Mouse (Mus musculus): ENCODE results near the gene Commd2. TPM values are rescaled to one million over a fixed set of nuclear protein-coding genes. Genes with fewer than 3 reads are reported as not detected.

Gene Commd2
- total RNA-seq, 2 experiments from 2014 or later = 20.9 to 21.6 TPM

- no peak overlapping the region for H3K4me3 ChIP-seq
- TF ChIP-seq CTCF (conservative IDR thresholded peaks at IDR 0.05) = no peak
- no peak for DNase-seq (ENCODE audit: low spot score in 2 of 2)
- H3K27ac ChIP-seq = no peak overlapping the region
Observed at GRCm38 (mm10) chr3:57653646-57654045, 2.1 kb upstream of the Commd2 start.

- Histone ChIP-seq H3K27ac (no peak overlapping the region), H3K4me3 (no peak overlapping the region)
- no peak for TF ChIP-seq CTCF (conservative IDR thresholded peaks at IDR 0.05)
- no peak for DNase-seq (ENCODE audit: low spot score in 2 of 2)
Observed at GRCm38 (mm10) chr3:57652485-57652884, 970 bp upstream of the Commd2 start.

DNA sequence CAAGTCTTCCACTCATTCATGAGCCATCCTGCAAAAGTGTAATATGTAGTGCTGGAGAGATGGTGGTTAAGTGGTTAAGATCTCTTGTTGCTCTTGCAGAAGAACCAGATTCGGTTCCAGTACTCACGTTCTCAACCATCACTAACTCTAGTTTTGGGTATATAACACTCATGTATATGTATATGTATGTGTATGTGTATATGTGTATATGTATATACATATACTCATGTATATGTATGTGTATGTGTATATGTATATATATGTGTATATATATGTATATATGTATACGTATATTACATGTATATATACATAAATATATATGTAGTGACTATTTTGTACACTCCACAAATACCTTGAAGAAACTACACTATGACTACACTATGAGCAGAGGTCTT, 347 bp upstream of the Commd2 start:
- no peak for TF ChIP-seq CTCF (conservative IDR thresholded peaks at IDR 0.05)
- Histone ChIP-seq H3K27ac (peak overlapping the region; percentile 89), H3K4me3 (peak overlapping the region; percentile 97)
- no peak for DNase-seq (ENCODE audit: low spot score in 2 of 2)

GRCm38 (mm10) chr3:57643191-57643590, 8.3 kb downstream of the Commd2 start:
- no peak for TF ChIP-seq CTCF (conservative IDR thresholded peaks at IDR 0.05)
- H3K4me3 ChIP-seq = no peak overlapping the region
- no peak for DNase-seq (ENCODE audit: low spot score in 2 of 2)
- no peak overlapping the region for H3K27ac ChIP-seq

DNA sequence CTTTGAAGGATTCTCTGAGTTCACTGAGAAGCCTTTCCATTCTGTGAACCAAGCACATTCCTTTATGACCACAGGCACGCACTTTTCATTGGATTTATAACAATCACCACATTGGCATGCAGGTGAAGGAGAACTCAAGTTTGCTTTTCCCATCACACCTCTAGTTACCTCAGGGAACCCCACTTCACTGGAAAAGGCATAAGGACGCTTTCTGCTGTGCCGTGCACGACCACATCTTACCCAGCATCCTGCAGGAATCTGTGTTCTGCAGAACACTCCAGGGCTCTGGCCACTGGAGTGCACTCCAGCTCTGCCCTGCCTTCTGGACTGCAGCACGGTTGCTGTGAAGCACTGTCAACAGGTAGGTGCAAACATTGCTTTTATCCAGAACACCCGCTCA, 13.9 kb downstream of the Commd2 start:
- no peak overlapping the region for H3K4me3 ChIP-seq
- no peak for TF ChIP-seq CTCF (conservative IDR thresholded peaks at IDR 0.05)
- H3K27ac ChIP-seq = no peak overlapping the region
- no peak for DNase-seq (ENCODE audit: low spot score in 2 of 2)

- TF ChIP-seq CTCF (conservative IDR thresholded peaks at IDR 0.05) = no peak
- H3K27ac ChIP-seq = no peak overlapping the region
- peak in 1 of 2 experiments; percentile 23 for DNase-seq (ENCODE audit: low spot score in 2 of 2)
- no peak overlapping the region for H3K4me3 ChIP-seq
Observed at GRCm38 (mm10) chr3:57634763-57635487, 16.6 kb downstream of the Commd2 start.

- Histone ChIP-seq H3K4me3 (no peak overlapping the region), H3K27ac (no peak overlapping the region)
- TF ChIP-seq CTCF (conservative IDR thresholded peaks at IDR 0.05) = no peak
- DNase-seq (ENCODE audit: low spot score in 2 of 2) = no peak
Observed at GRCm38 (mm10) chr3:57626954-57627513, 24.5 kb downstream of the Commd2 start.

DNA sequence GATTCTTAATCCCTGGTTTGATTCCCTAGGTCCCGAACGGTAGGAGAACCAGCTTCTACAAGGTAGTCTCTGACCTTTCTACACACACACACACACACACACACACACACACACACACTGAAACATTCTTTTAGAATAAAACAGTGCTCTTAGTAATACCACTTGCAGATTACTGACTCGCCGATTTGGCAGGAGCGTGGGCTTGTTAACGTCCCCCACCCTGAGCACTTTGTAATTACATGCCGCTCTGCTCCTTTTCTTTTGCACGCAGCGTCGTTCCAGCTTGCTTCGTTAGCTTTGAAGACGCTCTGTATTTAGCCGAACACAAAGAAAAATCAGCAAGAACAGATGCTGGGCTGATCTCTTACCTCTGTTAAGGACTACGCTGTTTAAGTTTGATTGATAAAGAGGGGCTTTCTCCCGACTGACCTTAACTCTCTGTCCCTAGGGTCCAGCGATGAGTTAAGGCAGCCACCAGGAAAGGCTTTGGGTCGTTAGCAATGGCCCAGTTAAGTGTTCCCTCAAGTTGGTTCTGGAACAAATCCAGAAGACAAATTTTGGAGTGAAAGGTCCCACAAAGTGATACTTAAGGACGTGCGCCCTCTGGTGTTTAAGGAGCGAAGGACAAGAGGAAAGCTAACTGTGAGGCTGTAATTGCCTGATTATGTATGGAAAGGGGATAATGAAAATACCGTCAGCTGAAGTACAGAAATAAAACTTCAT, 26.1 kb downstream of the Commd2 start:
- DNase-seq (ENCODE audit: low spot score in 2 of 2) = peak; percentile 59 to 67
- TF ChIP-seq CTCF (conservative IDR thresholded peaks at IDR 0.05) = peak; percentile 90
- Histone ChIP-seq H3K27ac (peak overlapping the region; percentile 64), H3K4me3 (peak overlapping the region; percentile 61)

- peak; percentile 74 for TF ChIP-seq CTCF (conservative IDR thresholded peaks at IDR 0.05)
- no peak for DNase-seq (ENCODE audit: low spot score in 2 of 2)
- no peak overlapping the region for H3K4me3 ChIP-seq
- H3K27ac ChIP-seq = no peak overlapping the region
Observed at GRCm38 (mm10) chr3:57619718-57620117, 31.8 kb downstream of the Commd2 start.

GRCm38 (mm10) chr3:57615652-57616051, 35.9 kb downstream of the Commd2 start:
- peak; percentile 72 for TF ChIP-seq CTCF (conservative IDR thresholded peaks at IDR 0.05)

DNA sequence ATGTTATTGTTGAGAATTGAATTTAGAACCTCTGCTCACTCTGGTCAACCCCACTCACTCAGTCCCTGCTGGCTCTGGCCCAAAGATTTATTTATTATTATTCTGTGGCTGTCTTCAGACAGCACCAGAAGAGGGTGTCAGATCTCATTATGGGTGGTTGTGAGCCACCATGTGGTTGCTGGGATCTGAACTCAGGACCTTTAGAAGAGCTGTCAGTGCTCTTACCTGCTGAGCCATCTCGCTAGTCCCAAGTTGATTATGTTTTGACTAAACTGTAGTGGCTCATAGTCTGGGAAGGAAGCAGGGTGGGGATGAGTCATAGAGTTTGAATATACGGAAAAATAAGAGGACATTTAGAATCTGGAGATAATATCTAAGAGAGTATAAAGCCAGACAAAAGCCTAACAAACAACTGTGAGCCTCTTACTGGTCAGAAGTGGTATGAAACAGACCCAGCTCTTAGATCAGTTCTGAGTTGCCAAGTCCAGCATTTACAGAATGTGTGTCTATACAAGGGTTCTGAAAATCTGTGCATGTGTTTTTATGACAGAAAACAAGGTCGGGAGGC, 39.0 kb downstream of the Commd2 start:
- Histone ChIP-seq H3K27ac (no peak overlapping the region), H3K4me3 (no peak overlapping the region)
- DNase-seq (ENCODE audit: low spot score in 2 of 2) = no peak
- no peak for TF ChIP-seq CTCF (conservative IDR thresholded peaks at IDR 0.05)

More at GRCm38 (mm10) chr3:57615652-57616051, 35.9 kb downstream of the Commd2 start:
- DNase-seq (ENCODE audit: low spot score in 2 of 2) = no peak
- Histone ChIP-seq H3K4me3 (no peak overlapping the region), H3K27ac (no peak overlapping the region)

- no peak for TF ChIP-seq CTCF (conservative IDR thresholded peaks at IDR 0.05)
Observed at GRCm38 (mm10) chr3:57611776-57612175, 39.7 kb downstream of the Commd2 start.

GRCm38 (mm10) chr3:57604618-57605015, 46.9 kb downstream of the Commd2 start:
- Histone ChIP-seq H3K27ac (no peak overlapping the region), H3K4me3 (no peak overlapping the region)
- no peak for TF ChIP-seq CTCF (conservative IDR thresholded peaks at IDR 0.05)
- DNase-seq (ENCODE audit: low spot score in 2 of 2) = no peak

More at GRCm38 (mm10) chr3:57611776-57612175, 39.7 kb downstream of the Commd2 start:
- Histone ChIP-seq H3K4me3 (no peak overlapping the region), H3K27ac (no peak overlapping the region)
- DNase-seq (ENCODE audit: low spot score in 2 of 2) = no peak
